Mouse (Mus musculus) midbrain, embryonic 16.5 days (tissue): ENCODE results near the gene Nnat. TPM values are rescaled to one million over a fixed set of nuclear protein-coding genes. Genes with fewer than 3 reads are reported as not detected.

Experiments used
- ATAC-seq: fragments of 200-750 bp; cut with Nextera tagmentation; 2 replicates; pipeline ENCODE4 v1.8.0; 2017; ENCODE audit warnings: moderate TSS enrichment
- H3K27ac ChIP-seq: fragments of 300-500 bp; sonication (generic); 2 replicates; pipeline ENCODE4 v1.5.1; 2014; ENCODE audit warnings: mild to moderate bottlenecking, low read length, mixed read lengths
- H3K27me3 ChIP-seq: fragments of 300-500 bp; sonication (generic); 2 replicates; pipeline ENCODE4 v1.6.1; 2014; ENCODE audit warnings: low read depth, low read length, mixed read lengths; ENCODE audit not compliant: control insufficient read depth, insufficient read depth
- H3K36me3 ChIP-seq: fragments of 300-500 bp; sonication (generic); 2 replicates; pipeline ENCODE4 v1.6.1; 2014; ENCODE audit warnings: mild to moderate bottlenecking, low read length, moderate library complexity, mixed read lengths; ENCODE audit not compliant: control insufficient read depth, insufficient read depth
- H3K4me1 ChIP-seq: fragments of 300-500 bp; sonication (generic); 2 replicates; pipeline ENCODE4 v1.6.1; 2014; ENCODE audit warnings: mild to moderate bottlenecking, low read length, mixed read lengths; ENCODE audit not compliant: control insufficient read depth, insufficient read depth
- H3K4me2 ChIP-seq: fragments of 300-500 bp; sonication (generic); 2 replicates; pipeline ENCODE4 v1.6.1; 2014; ENCODE audit warnings: mild to moderate bottlenecking, low read length, mixed read lengths
- H3K4me3 ChIP-seq: fragments of 300-500 bp; sonication (generic); 2 replicates; pipeline ENCODE4 v1.5.1; 2014; ENCODE audit warnings: low read depth, mild to moderate bottlenecking, low read length, moderate library complexity, mixed read lengths
- H3K9ac ChIP-seq: fragments of 300-500 bp; sonication (generic); 2 replicates; pipeline ENCODE4 v1.6.1; 2014; ENCODE audit warnings: low read depth, low read length, mixed read lengths
- H3K9me3 ChIP-seq: fragments of 300-500 bp; sonication (generic); replicated peaks from 2 replicates; pipeline ENCODE4 v1.6.1; 2014; ENCODE audit warnings: mild to moderate bottlenecking, low read length, mixed read lengths; ENCODE audit not compliant: control insufficient read depth, poor library complexity, severe bottlenecking
- WGBS: fragments of 180-500 bp; shearing (Covaris S2); extraction: QIAGEN DNeasy Blood & Tissue Kit; methylation state at CpG from one replicate; pipeline ENCODE4 v1.1.7; 2014; 5-methylcytosine and 5-hydroxymethylcytosine counted together
- polyA plus RNA-seq: library from polyadenylated mRNA; unstranded; fragments of >200 nt; fragmentation: Nextera tagmentation; extraction: Ambion mirVana; gene quantifications from 2 replicates; pipeline ENCODE4 v1.2.1, GENCODE M21; 2015

Nnat gene
- polyA plus RNA-seq, 1 experiment from 2014 or later, result 9,243 TPM

DNA sequence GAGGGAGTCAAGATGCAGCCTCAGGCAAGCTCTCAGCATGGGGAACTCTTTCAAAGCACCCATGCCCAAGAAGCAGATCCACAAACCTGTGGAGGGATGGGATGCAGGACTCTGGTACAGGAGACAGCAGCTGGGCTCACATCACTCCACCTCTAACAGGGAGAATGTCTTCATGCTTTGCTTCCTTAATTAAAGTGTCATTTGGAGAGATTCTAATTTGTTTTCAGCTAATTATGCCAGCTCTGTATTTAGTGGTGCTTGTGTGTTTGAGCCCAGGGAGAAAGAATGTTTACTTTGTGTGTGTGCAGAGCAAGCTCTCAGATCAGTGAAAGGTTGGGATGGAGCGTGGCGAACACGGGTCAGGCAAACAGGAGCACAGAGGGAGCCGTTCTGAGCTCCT lies 17.5 kb upstream of the Nnat start:
- Histone ChIP-seq H3K4me3 (no peak overlapping the region), H3K9ac (no peak overlapping the region), H3K9me3 (no peaks in the 10 kb centered on the region), H3K27ac (peak overlapping the region; percentile 74), H3K36me3 (no peaks in the 10 kb centered on the region), H3K4me1 (peaks cover 72% of the 10 kb centered on the region), H3K4me2 (no peak overlapping the region), H3K27me3 (no peaks in the 10 kb centered on the region)
- 53% methylated on average over 4 of the region's 4 CpGs for whole genome bisulfite sequencing
- no peak for ATAC-seq

DNA sequence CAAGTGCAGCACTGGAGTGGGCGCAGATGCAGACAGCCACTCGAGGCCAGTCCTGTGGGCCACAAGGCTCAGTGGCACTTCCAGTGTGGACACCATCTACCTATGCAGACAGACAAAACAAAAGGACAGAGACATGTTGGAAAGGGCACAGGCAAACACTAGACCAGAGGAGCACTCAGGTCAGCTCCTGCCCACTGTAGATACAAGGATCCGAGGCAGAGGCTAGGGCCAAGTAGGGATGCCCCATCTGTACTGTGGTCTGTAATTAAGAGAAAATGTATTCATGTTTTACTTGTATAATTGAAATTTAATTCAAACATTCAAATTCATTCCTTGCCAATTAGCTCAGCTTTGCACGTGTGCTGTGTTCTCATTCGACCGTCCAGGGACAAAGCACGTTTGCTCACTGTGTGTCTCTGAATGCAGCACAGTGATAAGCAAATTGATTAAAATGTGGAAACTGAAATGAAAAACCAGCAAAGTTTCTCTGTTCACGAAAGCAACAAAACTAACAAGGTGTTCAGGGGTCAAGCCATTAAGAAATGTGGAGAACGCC lies 15.5 kb upstream of the Nnat start:
- H3K9me3 ChIP-seq, result no peaks in the 10 kb centered on the region
- peaks cover 70% of the 10 kb centered on the region for H3K4me1 ChIP-seq
- no peaks in the 10 kb centered on the region for H3K27me3 ChIP-seq
- no peaks in the 10 kb centered on the region for H3K36me3 ChIP-seq
- no peak overlapping the region for H3K4me2 ChIP-seq
- no peak for ATAC-seq
- peak overlapping the region; percentile 31 for H3K27ac ChIP-seq
- no peak overlapping the region for H3K4me3 ChIP-seq
- H3K9ac ChIP-seq, result no peak overlapping the region
- WGBS, result 41% methylated on average over 9 of the region's 9 CpGs

DNA sequence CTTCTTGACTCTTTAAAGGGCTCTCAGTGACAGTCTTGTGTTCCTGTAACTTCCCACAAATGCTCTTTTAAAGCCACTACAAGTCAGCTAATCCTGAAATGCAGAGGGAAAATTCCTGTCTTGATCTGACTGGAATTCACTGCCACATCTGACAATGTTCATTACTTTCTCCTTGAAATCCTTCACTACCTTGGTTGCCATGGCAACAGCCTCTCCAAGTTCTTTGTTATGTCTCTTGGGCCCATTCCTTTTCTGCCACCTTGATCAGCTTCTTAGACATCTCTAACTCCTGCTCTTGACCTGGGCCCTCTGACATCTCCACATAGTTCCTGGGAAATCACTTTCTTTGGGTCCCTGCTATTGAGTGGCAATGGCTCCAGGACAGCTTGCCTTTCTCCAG lies 13.2 kb upstream of the Nnat start:
- no peak overlapping the region for H3K4me2 ChIP-seq
- ATAC-seq, result no peak
- H3K9ac ChIP-seq, result no peak overlapping the region
- no peaks in the 10 kb centered on the region for H3K9me3 ChIP-seq
- peak overlapping the region; percentile 62 for H3K27ac ChIP-seq
- H3K4me3 ChIP-seq, result no peak overlapping the region
- no peaks in the 10 kb centered on the region for H3K36me3 ChIP-seq
- H3K27me3 ChIP-seq, result no peaks in the 10 kb centered on the region
- peaks cover 48% of the 10 kb centered on the region for H3K4me1 ChIP-seq

DNA sequence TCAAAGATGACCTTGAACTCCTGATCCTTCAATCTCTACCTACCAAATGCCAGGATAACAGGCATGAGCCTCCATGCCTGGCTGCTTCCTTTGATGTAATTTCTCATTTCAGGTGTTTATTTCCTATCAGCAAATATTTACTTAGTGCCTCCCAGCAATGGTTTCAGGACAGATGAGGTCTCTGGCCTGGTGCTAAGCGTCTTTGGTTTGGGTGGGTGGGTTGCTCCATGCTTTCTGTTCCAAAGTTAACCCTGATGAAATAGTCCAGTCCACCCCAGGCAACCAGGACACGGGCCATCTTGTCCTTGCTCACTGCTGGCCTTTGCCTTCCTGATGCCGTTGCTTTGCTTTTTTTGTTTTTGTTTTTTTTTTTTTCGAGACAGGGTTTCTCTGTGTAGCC lies 9.6 kb upstream of the Nnat start:
- no peaks in the 10 kb centered on the region for H3K9me3 ChIP-seq
- no peak overlapping the region for H3K4me2 ChIP-seq
- no peak overlapping the region for H3K9ac ChIP-seq
- H3K27ac ChIP-seq, result no peak overlapping the region
- H3K36me3 ChIP-seq, result 0 out of 2 replicates have a peak, but pooled peaks cover 2% of the 10 kb centered on the region
- no peaks in the 10 kb centered on the region for H3K27me3 ChIP-seq
- no peak overlapping the region for H3K4me3 ChIP-seq
- ATAC-seq, result no peak
- 87% methylated on average over 4 of the region's 4 CpGs for WGBS
- H3K4me1 ChIP-seq, result peaks cover 24% of the 10 kb centered on the region

- H3K27me3 ChIP-seq, result no peaks in the 10 kb centered on the region
- no peak overlapping the region for H3K27ac ChIP-seq
- 77% methylated on average over 10 of the region's 10 CpGs for WGBS
- H3K9me3 ChIP-seq, result peaks cover 2% of the 10 kb centered on the region; the same call in 1 of the 2 replicates
- no peak overlapping the region for H3K4me2 ChIP-seq
- H3K4me3 ChIP-seq, result no peak overlapping the region
- peaks cover 10% of the 10 kb centered on the region; the same call in 1 of the 2 replicates for H3K4me1 ChIP-seq
- 0 out of 2 replicates have a peak overlapping the region, but pooled peaks have one; percentile 23 for H3K9ac ChIP-seq
- peaks cover 18% of the 10 kb centered on the region for H3K36me3 ChIP-seq
- ATAC-seq, result no peak
Observed at GRCm38 (mm10) chr2:157552158-157552886, 7.6 kb upstream of the Nnat start.

- no peak for ATAC-seq
- peaks cover 38% of the 10 kb centered on the region for H3K36me3 ChIP-seq
- H3K9me3 ChIP-seq, result peaks cover 6% of the 10 kb centered on the region
- no peak overlapping the region for H3K4me2 ChIP-seq
- H3K27me3 ChIP-seq, result no peaks in the 10 kb centered on the region
- peaks cover 13% of the 10 kb centered on the region for H3K4me1 ChIP-seq
- H3K27ac ChIP-seq, result peak overlapping the region; percentile 23; the same call in 1 of the 2 replicates
- H3K4me3 ChIP-seq, result no peak overlapping the region
- 73% methylated on average over 5 of the region's 5 CpGs for WGBS
- no peak overlapping the region for H3K9ac ChIP-seq
Observed at GRCm38 (mm10) chr2:157556074-157556698, 3.7 kb upstream of the Nnat start.

DNA sequence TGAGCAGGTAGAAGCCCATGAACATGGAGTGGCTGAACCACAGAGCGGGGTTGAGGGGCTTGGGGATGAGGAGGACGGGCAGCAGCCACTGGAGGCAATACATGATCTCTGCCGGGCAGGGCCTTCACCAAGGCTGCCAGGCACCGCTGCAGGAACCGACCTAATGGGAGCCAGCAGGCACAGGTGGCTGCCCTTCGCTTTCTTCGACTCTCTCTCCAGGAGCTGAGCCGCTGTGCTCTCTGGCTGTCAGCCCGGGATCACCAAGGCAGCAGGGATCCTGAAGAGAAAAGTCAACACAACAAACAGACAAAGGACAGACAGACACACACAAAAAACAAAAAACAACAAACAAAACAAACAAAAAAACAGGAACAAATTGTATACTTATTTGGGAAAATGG lies 1.8 kb upstream of the Nnat start:
- Histone ChIP-seq H3K36me3 (peaks cover 54% of the 10 kb centered on the region), H3K4me1 (peaks cover 15% of the 10 kb centered on the region), H3K27me3 (no peaks in the 10 kb centered on the region), H3K9me3 (peaks cover 11% of the 10 kb centered on the region), H3K4me3 (no peak overlapping the region), H3K27ac (peak overlapping the region; percentile 91), H3K4me2 (no peak overlapping the region), H3K9ac (no peak overlapping the region)
- WGBS, result 64% methylated on average over 9 of the region's 9 CpGs
- ATAC-seq, result no peak

GRCm38 (mm10) chr2:157558520-157558919 lies 1.4 kb upstream of the Nnat start:
- peak overlapping the region; percentile 55 for H3K4me2 ChIP-seq
- H3K9ac ChIP-seq, result no peak overlapping the region
- H3K4me1 ChIP-seq, result peaks cover 19% of the 10 kb centered on the region
- peaks cover 11% of the 10 kb centered on the region for H3K9me3 ChIP-seq
- no peak overlapping the region for H3K4me3 ChIP-seq
- peaks cover 58% of the 10 kb centered on the region for H3K36me3 ChIP-seq
- ATAC-seq, result 0 out of 2 replicates have a peak, but pooled peaks have one; percentile 27
- H3K27me3 ChIP-seq, result no peaks in the 10 kb centered on the region
- WGBS, result 54% methylated on average over 6 of the region's 6 CpGs
- H3K27ac ChIP-seq, result peak overlapping the region; percentile 91

DNA sequence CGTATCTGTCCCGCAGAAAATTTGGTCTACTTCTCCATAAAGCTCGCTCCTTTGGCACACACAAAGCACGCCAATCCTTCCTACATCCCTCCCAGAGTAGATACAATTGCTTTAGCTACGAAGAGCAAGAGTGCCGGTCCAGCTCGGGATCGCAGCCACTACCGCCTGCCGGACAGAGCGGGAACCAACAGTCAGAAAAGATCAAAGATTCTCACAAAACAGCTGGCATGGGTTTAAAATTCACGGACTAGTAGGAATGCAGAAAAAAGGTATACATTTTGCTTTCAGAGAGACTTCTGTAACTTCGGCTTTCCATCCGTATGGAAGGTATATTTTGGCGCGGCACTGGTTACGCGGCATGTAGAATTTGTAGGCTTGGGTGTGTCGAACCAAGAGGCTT lies 438 bp upstream of the Nnat start:
- Histone ChIP-seq H3K9me3 (peaks cover 11% of the 10 kb centered on the region), H3K27me3 (no peaks in the 10 kb centered on the region), H3K36me3 (peaks cover 58% of the 10 kb centered on the region), H3K9ac (peak overlapping the region; percentile 60), H3K4me1 (peaks cover 29% of the 10 kb centered on the region), H3K27ac (peak overlapping the region; percentile 91), H3K4me2 (peak overlapping the region; percentile 55), H3K4me3 (peak overlapping the region; percentile 55)
- WGBS, result 52% methylated on average over 19 of the region's 19 CpGs
- ATAC-seq, result no peak
